Mouse (Mus musculus) monocyte, adult 2 months (primary cell): ENCODE data around the gene Meis3.

Experiments
- DNase-seq, 2 experiments: peaks; one replicate each; pipeline ENCODE4 v3.0.0; 2022; ENCODE audit warnings: low spot score in 2 of 2, low read depth in 1 of 2

Gene Meis3

DNA sequence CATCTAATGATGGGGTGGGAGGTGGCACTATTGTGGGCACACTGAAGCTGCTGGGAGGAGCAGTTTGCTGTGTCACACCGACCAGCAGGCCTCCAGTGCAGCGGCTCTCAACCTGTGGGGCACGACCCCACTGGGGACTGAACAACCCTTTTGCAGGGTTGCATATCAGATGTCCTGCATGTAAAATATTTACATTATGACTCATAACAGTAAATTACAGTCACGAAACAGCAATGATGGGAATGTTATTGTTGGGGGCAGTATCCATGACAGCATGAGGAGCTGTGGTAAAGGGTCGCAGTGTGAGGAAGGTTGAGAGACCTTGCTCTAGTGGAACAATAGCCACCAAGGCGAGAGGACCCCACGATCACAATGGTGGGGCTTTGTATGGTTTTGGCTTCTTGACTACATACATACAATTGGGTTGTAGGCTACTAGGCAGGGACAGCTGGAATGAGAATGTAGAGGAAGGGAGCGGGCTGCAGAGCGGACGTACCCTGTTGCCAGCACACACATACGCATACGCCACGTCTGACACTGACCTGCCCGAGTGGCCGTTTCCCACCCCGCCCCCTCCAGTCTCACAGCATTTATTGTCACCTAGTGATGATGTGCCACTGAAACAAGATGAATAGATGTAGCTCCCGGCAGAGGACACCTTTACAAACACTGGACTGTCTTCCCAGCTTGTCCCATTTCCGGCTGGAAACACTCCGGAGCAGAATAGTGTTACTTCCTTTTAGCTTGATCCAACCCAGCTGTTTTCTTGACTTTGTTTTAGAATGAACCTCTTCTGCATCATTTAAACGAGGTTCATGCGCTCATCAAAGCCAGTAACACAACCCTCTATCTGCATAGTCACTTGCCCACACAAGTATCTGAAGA lies 34.1 kb downstream of the Meis3 start:
- no peak for DNase-seq

DNA sequence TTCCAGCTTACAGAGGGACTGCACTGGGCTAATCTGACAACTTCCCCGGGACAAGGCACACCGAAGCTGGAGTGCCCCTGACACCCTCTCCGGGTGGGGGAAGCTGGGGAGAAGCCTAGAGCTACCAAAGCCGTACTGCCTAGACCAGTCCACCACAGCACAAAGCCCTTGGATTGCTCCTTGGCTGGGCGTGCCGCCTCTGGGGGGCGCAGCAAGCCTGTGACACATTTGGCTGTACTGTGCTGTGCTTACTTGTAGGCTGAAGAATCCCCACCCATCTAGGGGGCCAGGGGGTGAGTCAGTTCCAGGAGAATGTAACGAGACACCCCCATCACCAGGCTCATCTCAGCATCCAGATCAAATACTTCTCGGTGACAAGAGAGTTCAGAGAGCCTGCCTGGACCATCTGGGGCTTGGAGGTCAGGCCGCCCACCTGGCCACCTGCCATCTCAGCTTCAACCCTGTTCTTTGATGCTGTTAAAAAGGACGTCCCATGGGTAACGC lies 36.0 kb downstream of the Meis3 start:
- DNase-seq = no peak

DNA sequence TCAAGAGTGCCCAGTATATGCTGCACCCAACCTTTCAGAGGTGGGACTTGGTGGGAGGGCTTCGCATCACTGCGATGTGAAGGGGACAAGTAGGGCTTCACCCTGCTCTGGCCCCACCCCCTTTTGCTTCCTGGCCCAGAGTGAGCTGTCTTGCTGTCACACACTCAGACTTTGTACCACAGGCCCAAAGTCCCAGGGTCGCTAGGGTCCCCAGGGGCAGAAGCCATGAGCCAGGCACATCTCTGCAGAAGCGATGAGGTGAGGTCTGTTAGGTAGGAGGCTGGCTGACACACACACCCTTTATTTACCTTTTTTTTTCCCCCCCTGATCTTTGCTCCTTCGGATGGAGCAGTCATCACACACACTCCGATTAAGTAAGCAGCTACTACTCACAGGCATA lies 38.3 kb downstream of the Meis3 start:
- DNase-seq = no peak

DNA sequence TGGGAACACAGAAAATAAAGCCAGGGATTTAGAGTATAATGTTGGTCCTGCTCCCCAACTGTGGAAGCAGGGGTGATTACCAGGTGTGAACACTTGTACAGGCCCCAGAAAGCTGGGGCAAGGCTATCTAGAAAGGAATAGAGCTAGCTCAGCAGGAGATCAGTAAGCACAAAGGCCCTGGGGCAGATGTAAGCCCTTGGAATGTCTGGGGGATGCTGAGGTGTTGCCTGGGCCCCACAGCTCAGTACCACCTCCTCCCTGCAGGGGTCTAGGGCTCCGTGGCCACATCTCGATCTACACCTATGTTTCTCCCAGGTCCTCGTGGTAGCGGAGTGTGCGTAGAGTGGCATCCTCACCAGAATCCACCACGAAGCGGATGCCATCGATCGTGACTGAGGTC lies 39.1 kb downstream of the Meis3 start:
- no peak for DNase-seq

DNA sequence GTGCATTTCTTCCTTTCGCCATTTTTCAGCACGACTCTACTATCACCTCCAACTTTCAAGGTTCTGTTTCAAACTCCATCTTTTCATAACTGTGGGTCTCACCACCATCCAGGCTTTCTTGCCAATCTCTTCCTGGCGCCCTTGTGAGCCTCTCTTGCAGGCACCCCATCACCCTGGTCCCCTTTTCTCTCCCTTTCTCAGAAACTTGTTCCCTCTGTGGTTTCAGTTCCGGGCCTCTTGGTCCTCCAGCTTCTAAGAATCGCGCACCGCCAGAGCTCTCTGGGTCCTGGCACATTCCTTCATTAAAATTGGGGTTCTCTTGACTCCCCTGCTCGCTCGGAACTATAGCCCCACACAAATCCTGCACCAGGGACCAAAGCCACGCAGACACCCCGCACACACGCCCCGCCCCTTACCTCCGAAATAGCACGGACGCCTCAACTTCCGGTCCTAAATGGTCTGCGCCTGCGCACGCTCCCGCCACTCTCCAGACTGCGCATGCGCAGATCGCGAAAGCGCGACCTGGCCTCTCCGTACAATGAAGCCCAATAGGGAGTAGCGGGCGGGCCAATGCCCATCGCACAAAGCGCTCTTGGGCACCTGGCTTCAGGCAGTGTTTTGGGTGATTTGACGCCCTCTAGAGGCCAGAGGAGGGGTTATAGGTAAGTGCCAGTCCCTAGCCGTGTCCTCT lies 46.8 kb downstream of the Meis3 start, which contains the start of gene Dhx34:
Gene Dhx34, minus strand, starts transcription at position 456 of the 691 bp plus-strand sequence.
- peak; percentile 82 to 90 for DNase-seq

DNA sequence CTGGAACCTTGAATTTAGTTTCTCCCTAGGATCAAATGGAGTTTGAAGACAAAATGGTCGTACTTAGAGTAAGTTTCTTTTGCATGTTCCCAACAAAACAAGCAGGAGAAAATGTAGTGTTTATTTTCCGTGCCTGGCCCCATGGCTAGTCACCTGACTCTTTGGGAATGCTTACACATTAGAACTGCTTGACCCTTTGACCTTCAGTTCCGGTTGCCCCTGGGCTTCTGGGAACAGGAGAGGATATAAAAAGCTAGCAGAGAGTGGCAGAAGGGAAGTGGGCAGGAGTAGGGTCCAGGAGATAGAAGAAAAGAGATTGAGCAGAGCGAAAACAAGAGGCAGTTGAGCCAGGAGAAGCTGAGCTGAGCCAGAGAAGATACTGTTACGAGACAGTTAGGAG lies 55.0 kb downstream of the Meis3 start:
- no peak for DNase-seq
